Mouse (Mus musculus): ENCODE results near the gene Snrk. TPM values are rescaled to one million over a fixed set of nuclear protein-coding genes. Genes with fewer than 3 reads are reported as not detected.
A peak's percentile ranks its signal among the peaks of the same experiment; 100 is the strongest.

Gene Snrk
- polyA plus RNA-seq, 1 experiment: 111 TPM

GRCm38 (mm10) chr9:122096822-122097511 lies 20.1 kb upstream of the Snrk start:
- Histone ChIP-seq H3K27ac (replicated peaks; ENCODE audit: low read depth, low read length) (no peak overlapping the region), H3K4me3 (ENCODE audit: insufficient read depth, low read depth, low read length) (no peak overlapping the region)

GRCm38 (mm10) chr9:122097535-122097934 lies 19.5 kb upstream of the Snrk start:
- peaks cover 6% of the 10 kb centered on the region; the same call in 1 of the 2 replicates for H3K4me1 ChIP-seq (ENCODE audit: control insufficient read depth, insufficient read depth, insufficient read length, low read length)
- H3K27ac ChIP-seq (replicated peaks; ENCODE audit: low read depth, low read length): no peak overlapping the region
- no peak overlapping the region for H3K4me3 ChIP-seq (ENCODE audit: insufficient read depth, low read depth, low read length)

More at GRCm38 (mm10) chr9:122096822-122097511, 20.1 kb upstream of the Snrk start:
- peaks cover 10% of the 10 kb centered on the region for H3K4me1 ChIP-seq (ENCODE audit: control insufficient read depth, insufficient read depth, insufficient read length, low read length)

GRCm38 (mm10) chr9:122100584-122101127 lies 16.4 kb upstream of the Snrk start:
- no peak overlapping the region for H3K4me3 ChIP-seq (ENCODE audit: insufficient read depth, low read depth, low read length)
- H3K4me1 ChIP-seq (ENCODE audit: control insufficient read depth, insufficient read depth, insufficient read length, low read length): peaks cover 6% of the 10 kb centered on the region; the same call in 1 of the 2 replicates
- no peak overlapping the region; the same call in 1 of the 2 replicates for H3K27ac ChIP-seq (replicated peaks; ENCODE audit: low read depth, low read length)

GRCm38 (mm10) chr9:122101196-122101595 lies 15.9 kb upstream of the Snrk start:
- Histone ChIP-seq H3K4me1 (ENCODE audit: control insufficient read depth, insufficient read depth, insufficient read length, low read length) (peaks cover 6% of the 10 kb centered on the region; the same call in 1 of the 2 replicates), H3K4me3 (ENCODE audit: insufficient read depth, low read depth, low read length) (no peak overlapping the region), H3K27ac (replicated peaks; ENCODE audit: low read depth, low read length) (no peak overlapping the region)

- Histone ChIP-seq H3K4me3 (ENCODE audit: insufficient read depth, low read depth, low read length) (no peak overlapping the region), H3K4me1 (ENCODE audit: control insufficient read depth, insufficient read depth, insufficient read length, low read length) (peaks cover 22% of the 10 kb centered on the region; the same call in 1 of the 2 replicates), H3K27ac (replicated peaks; ENCODE audit: low read depth, low read length) (no peak overlapping the region)
Observed at GRCm38 (mm10) chr9:122103550-122104284, 13.3 kb upstream of the Snrk start.

- Histone ChIP-seq H3K4me3 (ENCODE audit: insufficient read depth, low read depth, low read length) (no peak overlapping the region), H3K4me1 (ENCODE audit: control insufficient read depth, insufficient read depth, insufficient read length, low read length) (peaks cover 21% of the 10 kb centered on the region; the same call in 1 of the 2 replicates), H3K27ac (replicated peaks; ENCODE audit: low read depth, low read length) (no peak overlapping the region)
Observed at GRCm38 (mm10) chr9:122104285-122104829, 12.7 kb upstream of the Snrk start.

- Histone ChIP-seq H3K27ac (replicated peaks; ENCODE audit: low read depth, low read length) (peak overlapping the region; percentile 82), H3K4me1 (ENCODE audit: control insufficient read depth, insufficient read depth, insufficient read length, low read length) (peaks cover 33% of the 10 kb centered on the region), H3K4me3 (ENCODE audit: insufficient read depth, low read depth, low read length) (no peak overlapping the region)
Observed at GRCm38 (mm10) chr9:122107701-122108375, 9.2 kb upstream of the Snrk start.

- Histone ChIP-seq H3K4me3 (ENCODE audit: insufficient read depth, low read depth, low read length) (no peak overlapping the region), H3K4me1 (ENCODE audit: control insufficient read depth, insufficient read depth, insufficient read length, low read length) (peaks cover 33% of the 10 kb centered on the region), H3K27ac (replicated peaks; ENCODE audit: low read depth, low read length) (peak overlapping the region; percentile 97)
Observed at GRCm38 (mm10) chr9:122109553-122110225, 7.4 kb upstream of the Snrk start.

GRCm38 (mm10) chr9:122110508-122110907 lies 6.6 kb upstream of the Snrk start:
- Histone ChIP-seq H3K27ac (replicated peaks; ENCODE audit: low read depth, low read length) (peak overlapping the region; percentile 97), H3K4me1 (ENCODE audit: control insufficient read depth, insufficient read depth, insufficient read length, low read length) (peaks cover 33% of the 10 kb centered on the region), H3K4me3 (ENCODE audit: insufficient read depth, low read depth, low read length) (no peak overlapping the region)

GRCm38 (mm10) chr9:122110921-122111320 lies 6.1 kb upstream of the Snrk start:
- Histone ChIP-seq H3K27ac (replicated peaks; ENCODE audit: low read depth, low read length) (peak overlapping the region; percentile 97), H3K4me1 (ENCODE audit: control insufficient read depth, insufficient read depth, insufficient read length, low read length) (peaks cover 33% of the 10 kb centered on the region), H3K4me3 (ENCODE audit: insufficient read depth, low read depth, low read length) (no peak overlapping the region)

GRCm38 (mm10) chr9:122115552-122115951 lies 1.5 kb upstream of the Snrk start:
- peaks cover 9% of the 10 kb centered on the region; the same call in 1 of the 2 replicates for H3K4me1 ChIP-seq (ENCODE audit: control insufficient read depth, insufficient read depth, insufficient read length, low read length)
- H3K4me3 ChIP-seq (ENCODE audit: insufficient read depth, low read depth, low read length): no peak overlapping the region
- peak overlapping the region; percentile 80 for H3K27ac ChIP-seq (replicated peaks; ENCODE audit: low read depth, low read length)

GRCm38 (mm10) chr9:122116359-122116758 lies 707 bp upstream of the Snrk start:
- H3K4me1 ChIP-seq (ENCODE audit: control insufficient read depth, insufficient read depth, insufficient read length, low read length): peaks cover 10% of the 10 kb centered on the region
- H3K27ac ChIP-seq (replicated peaks; ENCODE audit: low read depth, low read length): peak overlapping the region; percentile 73
- no peak overlapping the region for H3K4me3 ChIP-seq (ENCODE audit: insufficient read depth, low read depth, low read length)

- H3K27ac ChIP-seq (replicated peaks; ENCODE audit: low read depth, low read length): peak overlapping the region; percentile 100
- peaks cover 16% of the 10 kb centered on the region for H3K4me1 ChIP-seq (ENCODE audit: control insufficient read depth, insufficient read depth, insufficient read length, low read length)
- peak overlapping the region; percentile 99 for H3K4me3 ChIP-seq (ENCODE audit: insufficient read depth, low read depth, low read length)
Observed at GRCm38 (mm10) chr9:122117692-122118529, 845 bp downstream of the Snrk start.

Data from brown adipose tissue, adult 24 weeks (tissue).